Mouse (Mus musculus) urinary bladder, postnatal 36 days (tissue): Measurements from ENCODE around the gene Mvb12b.
A peak's percentile ranks its signal among the peaks of the same experiment; 100 is the strongest.

Experiments
- DNase-seq, 2 experiments: peaks; one replicate each; pipeline ENCODE4 v3.0.0; 2022; ENCODE audit warnings: low spot score in 2 of 2, mixed read lengths in 1 of 2

Mvb12b gene

GRCm38 (mm10) chr2:33736722-33737121 is 151.0 kb downstream of the Mvb12b start:
- peak; percentile 39 to 56 for DNase-seq

- peak; percentile 72 to 73 for DNase-seq
Observed at GRCm38 (mm10) chr2:33734781-33735485, 152.8 kb downstream of the Mvb12b start.

DNA sequence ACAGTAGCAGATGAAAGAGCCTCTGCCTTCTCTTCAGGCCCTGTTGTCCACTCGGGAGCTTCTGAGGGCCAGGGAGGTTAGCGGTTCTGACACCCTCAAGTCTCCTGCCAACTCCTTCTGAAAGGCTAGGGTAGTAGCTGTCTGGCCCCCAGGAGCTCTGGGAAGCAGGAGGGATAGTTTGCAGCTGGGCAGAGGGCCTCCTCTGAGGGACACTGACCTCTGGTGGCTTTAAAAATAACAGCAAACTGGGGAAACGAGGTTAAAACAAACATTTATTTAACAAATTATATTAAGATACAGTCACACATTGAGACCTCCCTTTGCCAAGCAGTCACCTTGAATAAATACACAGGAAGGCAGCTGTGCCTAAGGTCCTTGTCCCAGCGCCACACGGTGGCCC is 158.0 kb downstream of the Mvb12b start:
- DNase-seq: no peak

- no peak for DNase-seq
Observed at GRCm38 (mm10) chr2:33727199-33727598, 160.5 kb downstream of the Mvb12b start.

DNA sequence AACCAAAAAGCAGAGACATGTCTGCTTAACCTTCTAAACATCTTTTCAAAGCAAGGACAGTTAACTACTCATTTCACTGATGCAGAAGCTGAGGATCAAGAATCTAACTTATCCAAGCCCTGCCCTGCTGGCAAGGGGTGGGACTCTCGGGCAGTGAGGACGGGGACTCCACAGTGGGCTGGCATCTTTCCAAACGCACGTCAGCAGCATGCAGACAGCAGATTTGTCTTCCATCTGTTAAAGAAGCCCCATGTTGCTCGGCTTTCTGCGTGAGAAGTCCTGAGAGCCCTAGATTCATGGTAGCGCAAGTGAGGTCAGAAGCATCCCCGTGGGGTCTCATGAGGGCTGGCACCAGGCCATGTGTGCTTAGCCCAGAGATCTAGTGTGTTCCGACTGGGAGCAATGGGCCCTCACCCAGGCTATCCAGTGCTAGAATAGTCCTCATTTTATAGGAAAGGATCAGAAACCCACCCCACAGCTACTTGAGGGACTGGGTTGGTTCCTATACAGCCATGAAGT is 167.3 kb downstream of the Mvb12b start:
- no peak for DNase-seq

DNA sequence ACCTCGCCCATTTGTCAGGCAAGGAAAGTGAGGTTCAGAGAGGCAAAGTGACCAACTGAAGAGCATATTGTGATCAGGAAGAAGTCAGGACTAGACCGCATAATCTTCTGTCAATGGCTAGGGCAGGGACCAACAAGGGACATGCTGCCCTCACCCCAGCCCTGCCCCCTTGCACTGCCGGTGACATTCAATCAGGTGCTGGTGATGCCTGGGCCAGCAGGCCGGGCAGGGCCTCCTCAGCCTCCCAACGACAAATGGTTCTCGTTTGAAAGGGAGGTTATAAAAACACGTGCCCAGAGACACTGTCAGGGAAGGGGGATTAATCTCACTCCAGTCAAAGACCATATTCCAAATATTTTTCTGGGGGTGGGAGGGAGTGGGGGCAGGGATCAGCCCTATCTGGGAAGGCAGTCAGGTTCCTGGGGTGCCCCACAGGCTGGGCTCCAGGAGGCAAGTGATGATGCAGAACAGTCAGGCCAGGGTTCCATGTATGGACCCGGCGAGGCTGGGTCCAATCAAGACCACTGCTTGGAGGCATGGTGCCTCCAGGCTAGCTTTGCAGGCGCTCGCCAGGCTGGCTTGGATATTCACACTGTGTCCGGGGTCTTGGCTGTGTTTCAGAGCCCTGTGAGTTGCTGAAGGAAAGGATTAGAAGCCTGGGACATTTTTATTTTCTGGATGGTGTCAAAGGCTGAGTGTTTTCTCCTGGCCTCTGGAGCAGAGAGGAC is 168.2 kb downstream of the Mvb12b start:
- DNase-seq: no peak

GRCm38 (mm10) chr2:33718561-33718960 is 169.2 kb downstream of the Mvb12b start:
- DNase-seq: no peak

- DNase-seq: no peak
Observed at GRCm38 (mm10) chr2:33717821-33718351, 169.9 kb downstream of the Mvb12b start.

- no peak for DNase-seq
Observed at GRCm38 (mm10) chr2:33717378-33717777, 170.4 kb downstream of the Mvb12b start.

- DNase-seq: no peak
Observed at GRCm38 (mm10) chr2:33716878-33717277, 170.9 kb downstream of the Mvb12b start.

GRCm38 (mm10) chr2:33714932-33715331 is 172.8 kb downstream of the Mvb12b start:
- no peak for DNase-seq

DNA sequence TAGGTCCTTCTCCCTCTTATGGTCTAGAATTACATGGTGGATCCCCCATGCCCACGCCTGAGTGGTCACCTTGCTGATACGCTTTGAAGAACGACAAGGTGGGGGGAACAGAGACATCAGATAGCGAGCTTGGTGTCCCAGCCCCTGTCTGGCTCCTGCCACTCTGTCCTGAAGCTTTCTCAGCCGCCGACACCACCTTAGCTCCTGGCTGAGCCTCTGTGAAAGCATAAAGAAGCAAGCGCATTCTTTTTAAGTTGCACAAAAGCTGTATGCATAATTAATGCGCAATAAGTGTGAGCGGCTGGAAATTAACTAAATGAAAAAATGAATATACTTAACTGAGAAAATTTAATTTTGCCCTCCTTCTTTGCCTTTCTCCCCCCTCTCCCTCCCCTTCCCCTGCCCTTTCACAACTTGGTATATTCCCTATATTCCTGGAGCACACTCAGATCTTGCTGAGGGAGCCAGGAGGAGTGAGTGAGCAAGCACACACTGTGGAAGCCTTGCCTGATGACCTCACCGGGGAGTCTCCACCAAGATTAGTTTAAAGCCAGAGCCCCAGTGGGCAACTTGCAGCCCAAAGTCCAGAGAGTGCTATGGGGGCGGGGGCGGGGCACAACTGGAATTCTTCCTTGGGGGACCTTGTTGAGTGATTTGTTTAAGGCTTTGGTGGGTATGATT is 174.0 kb downstream of the Mvb12b start:
- DNase-seq: no peak

GRCm38 (mm10) chr2:33712811-33713210 is 174.9 kb downstream of the Mvb12b start:
- DNase-seq: no peak

- no peak for DNase-seq
Observed at GRCm38 (mm10) chr2:33708831-33709230, 178.9 kb downstream of the Mvb12b start.

DNA sequence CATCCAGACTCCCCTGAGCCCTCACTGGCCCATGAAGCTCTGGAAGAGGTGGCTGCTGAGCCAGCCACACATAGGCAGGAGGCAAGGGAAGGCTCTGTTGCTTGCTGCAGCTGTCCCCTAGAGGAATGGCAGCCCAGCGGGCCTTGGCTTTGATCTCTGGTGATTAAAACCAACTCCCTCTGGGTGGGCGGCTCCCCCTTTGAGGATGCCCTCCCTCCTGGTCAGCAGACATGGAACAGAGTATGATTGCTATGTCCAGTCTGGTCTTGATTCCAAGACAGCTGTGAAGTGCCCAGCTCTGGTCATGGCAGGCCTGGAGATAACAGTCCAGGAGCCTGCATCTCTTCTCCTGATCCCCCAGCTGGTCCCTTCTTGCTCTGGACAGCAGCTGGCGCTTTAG is 179.7 kb downstream of the Mvb12b start:
- no peak for DNase-seq

DNA sequence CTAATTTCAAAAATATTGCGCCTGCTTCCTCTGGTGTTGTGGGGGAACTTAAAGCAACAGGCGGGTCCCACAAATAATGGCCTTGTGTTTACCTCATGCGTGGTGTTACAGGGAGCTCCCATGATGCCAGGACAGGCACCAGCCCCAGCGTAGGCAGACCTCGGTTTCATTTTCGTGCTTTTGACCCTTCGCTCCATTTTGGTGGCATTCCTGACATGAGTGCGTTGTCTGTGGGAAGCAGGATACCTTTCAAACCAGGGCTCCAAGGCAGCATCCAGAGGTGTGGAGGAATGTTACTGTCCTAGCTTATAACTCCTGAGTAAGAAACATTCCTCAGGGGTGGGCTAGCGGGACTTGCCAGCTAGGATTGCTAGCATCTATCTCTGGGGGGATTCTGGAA is 181.3 kb downstream of the Mvb12b start:
- DNase-seq: no peak

DNA sequence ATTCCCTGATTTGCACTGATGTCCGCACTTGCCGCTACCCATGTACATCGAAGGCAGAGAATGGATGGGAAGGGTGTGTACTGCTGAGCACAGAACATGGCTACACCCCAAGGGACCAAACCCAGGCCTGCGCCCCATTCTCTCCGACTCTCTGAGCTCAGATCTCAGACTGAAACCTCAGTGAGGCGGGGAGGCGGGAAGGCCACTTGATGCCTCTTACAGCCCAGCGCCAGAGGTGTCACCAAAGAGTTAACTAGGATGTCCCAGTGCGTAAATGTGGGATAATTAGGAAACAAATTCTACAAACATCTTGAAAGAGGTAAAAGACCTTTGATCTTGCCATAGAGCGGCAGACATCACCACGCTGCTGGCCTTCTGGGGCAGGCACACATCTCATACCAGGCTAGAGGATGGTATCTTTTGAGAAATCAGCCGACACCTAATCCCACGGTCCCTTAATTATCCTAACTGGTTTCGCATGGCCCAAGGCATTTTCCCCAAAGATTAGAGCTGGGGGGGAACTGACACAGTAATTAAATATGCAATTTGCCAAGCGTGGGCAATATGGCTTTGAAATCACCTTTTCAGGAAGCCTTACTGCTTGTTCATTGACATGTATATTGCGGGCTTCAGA is 181.9 kb downstream of the Mvb12b start:
- DNase-seq: no peak

DNA sequence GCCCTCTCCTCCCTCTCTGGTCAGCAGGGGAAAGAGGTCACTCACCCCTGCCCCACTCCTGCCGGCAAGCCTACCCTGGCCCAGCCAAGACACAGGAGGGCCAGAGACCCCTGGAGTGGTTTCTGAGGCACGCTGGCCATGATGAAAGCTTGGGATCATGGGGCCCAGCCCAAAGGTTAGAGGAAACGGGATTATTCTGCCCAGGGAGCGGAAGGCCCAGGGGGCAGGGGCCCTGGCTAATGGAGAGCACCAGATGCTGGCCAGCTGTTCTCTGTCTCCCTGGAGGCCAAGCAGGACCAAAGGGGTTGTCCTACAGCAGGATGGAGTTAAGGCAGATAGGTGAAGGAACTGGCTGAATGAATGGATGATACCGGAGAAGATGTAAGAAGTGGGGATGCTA is 184.5 kb downstream of the Mvb12b start:
- DNase-seq: no peak

DNA sequence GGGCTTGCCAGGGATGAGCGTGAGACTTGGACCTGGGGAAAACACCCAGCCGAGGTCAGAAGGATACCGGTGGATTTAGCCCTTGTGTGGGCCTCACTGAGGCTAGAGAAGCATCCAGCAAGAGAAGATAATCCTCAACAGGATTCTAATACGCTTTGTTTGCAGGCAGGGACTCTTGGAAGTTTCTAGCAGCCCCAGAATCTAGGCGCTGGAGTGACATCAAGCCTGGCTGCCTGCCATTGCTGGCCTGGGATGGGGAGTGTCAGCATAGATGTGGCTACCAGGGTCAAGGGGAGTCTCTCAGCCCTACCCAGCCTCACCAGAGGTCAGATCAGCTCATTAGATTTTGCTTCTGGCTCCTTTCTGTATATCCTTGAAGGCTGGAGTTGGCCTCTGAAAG is 185.0 kb downstream of the Mvb12b start:
- DNase-seq: peak in 1 of 2 experiments; percentile 25

GRCm38 (mm10) chr2:33701446-33701815 is 186.3 kb downstream of the Mvb12b start:
- DNase-seq: no peak

DNA sequence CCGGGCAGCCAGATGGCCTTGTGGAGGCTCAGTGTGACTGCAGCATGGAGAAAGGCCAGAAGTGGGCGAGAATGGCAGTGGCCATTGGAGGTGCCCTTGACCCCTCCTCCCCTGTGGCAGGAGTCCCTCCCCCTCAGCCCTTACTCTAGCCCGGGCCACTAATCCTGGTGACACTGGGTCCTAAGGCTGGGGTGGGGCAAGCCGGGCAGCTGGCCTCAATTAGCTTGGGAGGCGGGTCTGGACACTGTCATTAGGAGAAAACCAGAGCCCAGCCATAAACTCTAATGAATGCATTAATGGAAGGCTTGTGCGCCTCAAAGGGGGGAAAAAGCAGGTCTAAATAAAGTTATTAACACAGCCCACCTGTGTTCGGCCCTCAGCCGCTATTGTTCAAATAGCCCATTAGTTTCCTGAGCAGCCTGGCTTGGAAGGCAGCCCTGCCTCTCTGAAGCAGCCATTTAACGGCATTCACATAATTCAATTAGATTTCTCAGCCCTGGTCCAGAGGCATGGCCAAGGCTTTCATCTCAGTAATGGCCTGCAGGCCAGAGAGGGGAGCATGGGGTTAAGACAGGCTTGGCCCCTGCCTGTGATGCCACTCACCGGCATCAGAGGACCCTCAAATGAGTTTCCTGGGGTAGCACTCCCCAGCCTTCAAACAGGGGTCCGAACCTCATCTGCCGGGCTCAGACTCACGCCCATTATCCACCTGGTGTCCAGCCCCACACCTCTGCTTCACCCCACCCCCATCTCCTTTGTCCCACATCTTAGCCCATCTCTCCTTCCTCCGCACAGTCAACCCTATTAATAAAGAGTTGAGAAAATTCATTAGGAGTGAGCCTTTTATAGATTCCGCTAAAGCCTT is 186.9 kb downstream of the Mvb12b start:
- DNase-seq: no peak
